Mouse (Mus musculus) lung, postnatal 4 days (tissue): Measurements from ENCODE around the gene Cnot8.
"Not testable (repeated sequence)": the region's sequence is repeated elsewhere in the genome, so short reads cannot be mapped to it uniquely, and the experiment has no call there.

Experiments
- DNase-seq, 2 experiments: peaks; one replicate each; pipeline ENCODE4 v3.0.0; 2021

Cnot8 gene

GRCm38 (mm10) chr11:58103697-58104306 is at the start of gene Cnot8:
Gene Cnot8, plus strand, starts transcription at chr11:58104153.
- DNase-seq: peak; percentile 100

- DNase-seq: peak; percentile 39 to 63
These were observed 46.5 kb upstream of the Cnot8 start for GRCm38 (mm10) chr11:58057455-58057854.

GRCm38 (mm10) chr11:58059752-58060151 is 44.2 kb upstream of the Cnot8 start:
- not testable (repeated sequence) for DNase-seq

GRCm38 (mm10) chr11:58061218-58061617 is 42.7 kb upstream of the Cnot8 start:
- not testable (repeated sequence) for DNase-seq

- no peak for DNase-seq
These were observed 41.4 kb upstream of the Cnot8 start for GRCm38 (mm10) chr11:58062586-58062985.

GRCm38 (mm10) chr11:58065025-58065424 is 38.9 kb upstream of the Cnot8 start:
- no peak for DNase-seq

GRCm38 (mm10) chr11:58072978-58073377 is 31.0 kb upstream of the Cnot8 start:
- DNase-seq: no peak

GRCm38 (mm10) chr11:58077270-58077669 is 26.7 kb upstream of the Cnot8 start:
- DNase-seq: no peak

- no peak for DNase-seq
These were observed 22.2 kb upstream of the Cnot8 start for GRCm38 (mm10) chr11:58081716-58082115.

GRCm38 (mm10) chr11:58092541-58092940 is 11.4 kb upstream of the Cnot8 start:
- no peak for DNase-seq

GRCm38 (mm10) chr11:58093021-58093528 is 10.9 kb upstream of the Cnot8 start, which contains the start of gene Gm12248:
Gene Gm12248, minus strand, starts transcription at chr11:58093134.
- DNase-seq: peak; percentile 31 to 56

- no peak for DNase-seq
These were observed 9.2 kb upstream of the Cnot8 start for GRCm38 (mm10) chr11:58094766-58095165.

GRCm38 (mm10) chr11:58095561-58095960 is 8.4 kb upstream of the Cnot8 start:
- DNase-seq: no peak

- no peak for DNase-seq
These were observed 7.8 kb upstream of the Cnot8 start for GRCm38 (mm10) chr11:58096160-58096559.

- DNase-seq: peak in 1 of 2 experiments; percentile 17
These were observed 6.9 kb upstream of the Cnot8 start for GRCm38 (mm10) chr11:58096821-58097620.

GRCm38 (mm10) chr11:58097621-58098365 is 6.2 kb upstream of the Cnot8 start:
- DNase-seq: peak; percentile 21 to 25

- DNase-seq: not testable (repeated sequence)
These were observed 5.6 kb upstream of the Cnot8 start for GRCm38 (mm10) chr11:58098366-58098720.

- no peak for DNase-seq
These were observed 3.9 kb upstream of the Cnot8 start for GRCm38 (mm10) chr11:58100006-58100405.

GRCm38 (mm10) chr11:58101194-58101720 is 2.7 kb upstream of the Cnot8 start:
- no peak for DNase-seq

- no peak for DNase-seq
These were observed 1.8 kb upstream of the Cnot8 start for GRCm38 (mm10) chr11:58102146-58102545.

- no peak for DNase-seq
These were observed 1.2 kb upstream of the Cnot8 start for GRCm38 (mm10) chr11:58102581-58103343.

GRCm38 (mm10) chr11:58103344-58103653 is 654 bp upstream of the Cnot8 start:
- DNase-seq: no peak
